Mouse (Mus musculus): ENCODE measurements around the gene Dact2. TPM values are rescaled to one million over a fixed set of nuclear protein-coding genes. Genes with fewer than 3 reads are reported as not detected.

Dact2 gene
- total and polyA plus RNA-seq, 2 experiments from 2014 or later = 2.8 to 19.4 TPM

DNA sequence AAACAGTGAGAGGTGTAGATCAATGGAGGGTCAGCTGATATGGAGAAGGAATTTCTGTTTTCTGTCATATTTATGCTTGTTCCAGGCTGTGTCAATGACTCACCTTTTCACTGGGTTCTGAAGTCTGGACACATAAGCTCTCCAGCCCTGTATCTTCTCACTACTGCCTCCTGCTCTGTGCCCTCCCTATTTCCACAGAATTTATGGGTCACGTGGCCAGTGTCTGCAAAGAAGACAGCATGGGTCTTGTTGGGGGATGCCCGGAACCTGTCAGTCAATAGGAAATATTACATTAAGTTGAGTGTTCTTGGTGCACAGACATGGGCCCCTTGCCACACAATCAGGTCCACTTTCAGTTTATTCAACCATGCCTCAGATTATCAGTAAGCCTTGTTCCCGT lies 1.1 kb upstream of the Dact2 start:
- DNase-seq (ENCODE audit: low spot score) (no peak), ATAC-seq (ENCODE audit: low FRiP score) (no peak)
- Histone ChIP-seq H3K9ac (replicated peaks; ENCODE audit: low read length, poor library complexity, severe bottlenecking) (no peak overlapping the region), H3K4me1 (ENCODE audit: insufficient read depth, low read length) (no peaks in the 10 kb centered on the region; the same call in 1 of the 2 replicates), H3K27ac (ENCODE audit: low read depth, low read length) (no peak overlapping the region), H3K36me3 (ENCODE audit: insufficient read depth, low read length) (no peaks in the 10 kb centered on the region), H3K4me2 (ENCODE audit: low read depth, low read length, poor library complexity, severe bottlenecking) (no peak overlapping the region), H3K27me3 (ENCODE audit: insufficient read depth, low read length) (peaks cover 16% of the 10 kb centered on the region), H3K4me3 (ENCODE audit: low read depth, low read length) (no peak overlapping the region), H3K9me3 (ENCODE audit: low read length) (no peaks in the 10 kb centered on the region)
- no peak for TF ChIP-seq CTCF (IDR thresholded peaks at IDR 0.05)
- WGBS = 82% methylated on average over 3 of the region's 3 CpGs

DNA sequence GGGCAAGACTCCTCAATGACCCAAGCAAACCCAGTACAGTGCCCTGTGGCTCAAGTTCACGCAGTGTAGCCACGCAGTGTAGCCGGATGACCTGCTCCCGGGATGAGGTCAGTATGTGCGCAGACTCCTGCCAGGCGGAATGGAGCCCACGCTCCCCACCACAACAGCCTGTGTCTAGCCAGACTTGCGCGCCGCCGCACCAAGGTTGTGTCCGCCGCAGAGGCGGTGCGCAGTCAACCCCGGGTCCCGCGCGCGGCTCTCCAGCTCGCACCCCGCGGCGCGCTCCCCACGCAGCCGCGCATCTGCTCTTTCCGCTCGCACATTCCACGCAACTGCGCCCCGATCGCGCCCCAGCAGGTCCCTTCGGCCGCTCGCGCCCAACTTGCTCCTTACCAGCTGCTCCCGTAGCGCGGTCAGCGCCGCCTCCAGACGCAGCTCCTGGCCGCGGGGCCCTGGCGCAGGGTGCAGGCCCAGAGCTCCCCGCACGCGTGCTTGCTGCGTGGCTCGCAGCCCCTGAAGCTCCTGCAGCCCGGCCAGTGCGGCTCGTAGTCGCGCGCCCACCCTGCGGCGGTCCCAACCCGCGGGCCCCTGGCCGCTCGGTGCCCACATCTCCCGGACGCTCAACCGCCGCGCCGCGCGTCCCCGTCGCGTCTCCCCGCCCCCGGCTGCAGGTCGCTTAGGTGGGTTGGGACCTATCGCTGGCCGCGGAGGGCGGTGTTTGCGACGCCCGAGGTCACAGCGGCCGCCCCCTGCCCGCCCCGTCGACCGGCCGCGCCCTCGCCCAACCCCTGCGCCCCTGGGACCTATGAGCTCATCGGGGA lies 773 bp downstream of the Dact2 start:
- Histone ChIP-seq H3K9me3 (ENCODE audit: low read length) (no peaks in the 10 kb centered on the region), H3K4me2 (ENCODE audit: low read depth, low read length, poor library complexity, severe bottlenecking) (peak overlapping the region; percentile 93), H3K27me3 (ENCODE audit: insufficient read depth, low read length) (peaks cover 16% of the 10 kb centered on the region), H3K9ac (replicated peaks; ENCODE audit: low read length, poor library complexity, severe bottlenecking) (peak overlapping the region; percentile 83), H3K27ac (ENCODE audit: low read depth, low read length) (peak overlapping the region; percentile 63), H3K4me1 (ENCODE audit: insufficient read depth, low read length) (no peaks in the 10 kb centered on the region; the same call in 1 of the 2 replicates), H3K36me3 (ENCODE audit: insufficient read depth, low read length) (no peaks in the 10 kb centered on the region), H3K4me3 (ENCODE audit: low read depth, low read length) (peak overlapping the region; percentile 79)
- peak; percentile 73 for ATAC-seq (ENCODE audit: low FRiP score)
- no peak for TF ChIP-seq CTCF (IDR thresholded peaks at IDR 0.05)
- WGBS = under 1% methylated on average over 97 of the region's 97 CpGs
- peak; percentile 52 for DNase-seq (ENCODE audit: low spot score)

DNA sequence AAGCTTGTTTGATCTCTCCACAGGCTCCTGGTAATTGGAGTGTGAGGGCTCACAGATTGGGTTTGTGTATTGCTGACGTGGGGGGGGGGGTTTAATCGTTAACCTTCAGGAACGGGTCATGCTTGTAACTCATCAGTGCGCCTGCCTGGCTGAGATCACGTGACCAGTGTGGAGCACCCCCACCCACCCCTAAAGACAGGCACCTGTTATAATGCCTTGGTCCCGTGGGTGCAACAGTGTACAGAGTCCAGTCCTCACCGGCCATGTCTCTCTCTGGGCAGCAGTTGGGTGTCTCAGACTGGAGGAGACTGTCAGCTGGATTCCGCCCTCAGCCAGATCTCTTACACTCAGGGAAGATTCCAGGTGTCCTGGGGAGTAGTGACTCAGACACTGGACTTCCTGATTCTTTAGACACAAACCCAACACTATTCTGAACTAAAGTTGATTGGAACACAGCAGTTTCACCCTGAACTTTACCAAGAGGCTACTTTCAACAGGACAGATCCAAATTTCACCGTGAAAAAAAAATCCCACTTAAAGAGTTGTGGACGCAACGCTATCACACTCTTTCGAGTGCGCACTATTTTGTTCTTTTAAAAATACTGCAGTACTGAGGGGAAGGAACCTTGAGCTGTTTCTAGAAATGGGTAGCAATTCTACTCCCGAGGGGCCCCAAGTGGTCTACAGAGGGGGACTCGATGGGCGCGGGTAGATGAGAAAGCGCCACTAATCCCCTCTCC lies 1.6 kb downstream of the Dact2 start:
- ATAC-seq (ENCODE audit: low FRiP score) (no peak), DNase-seq (ENCODE audit: low spot score) (no peak)
- peak overlapping the region; percentile 93 for H3K4me2 ChIP-seq (ENCODE audit: low read depth, low read length, poor library complexity, severe bottlenecking)
- no peak for TF ChIP-seq CTCF (IDR thresholded peaks at IDR 0.05)
- H3K9me3 ChIP-seq (ENCODE audit: low read length) = no peaks in the 10 kb centered on the region
- no peak overlapping the region for H3K27ac ChIP-seq (ENCODE audit: low read depth, low read length)
- H3K9ac ChIP-seq (replicated peaks; ENCODE audit: low read length, poor library complexity, severe bottlenecking) = peak overlapping the region; percentile 83
- 3% methylated on average over 18 of the region's 18 CpGs for WGBS
- no peaks in the 10 kb centered on the region; the same call in 1 of the 2 replicates for H3K4me1 ChIP-seq (ENCODE audit: insufficient read depth, low read length)
- H3K4me3 ChIP-seq (ENCODE audit: low read depth, low read length) = peak overlapping the region; percentile 79
- 0 out of 2 replicates have a peak, but pooled peaks cover 4% of the 10 kb centered on the region for H3K36me3 ChIP-seq (ENCODE audit: insufficient read depth, low read length)
- H3K27me3 ChIP-seq (ENCODE audit: insufficient read depth, low read length) = peaks cover 16% of the 10 kb centered on the region

DNA sequence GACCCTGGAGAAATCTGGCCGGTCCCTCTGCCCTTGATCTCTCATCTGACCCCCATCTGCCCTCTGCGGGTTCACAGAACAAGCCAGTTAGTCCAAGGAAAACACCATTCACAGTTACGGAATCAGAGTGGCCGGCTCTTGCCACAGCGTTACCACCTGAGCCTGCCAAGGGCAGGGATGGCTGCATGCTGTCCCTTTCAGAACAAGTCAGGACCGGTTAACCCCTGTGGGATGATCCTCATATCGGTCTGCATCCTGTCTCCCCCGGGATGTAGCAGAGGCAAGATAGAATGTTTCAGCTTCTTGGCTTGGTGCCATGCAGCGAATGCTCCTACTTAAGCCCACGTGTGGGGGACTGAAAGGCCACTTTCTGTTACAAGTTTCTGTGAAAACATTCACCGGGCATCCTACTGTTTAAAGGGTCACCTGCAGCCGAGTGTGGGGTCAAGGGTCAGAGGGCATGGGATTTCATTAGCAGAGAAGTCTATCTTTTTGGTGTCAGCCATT lies 2.8 kb downstream of the Dact2 start:
- Histone ChIP-seq H3K4me1 (ENCODE audit: insufficient read depth, low read length) (no peaks in the 10 kb centered on the region; the same call in 1 of the 2 replicates), H3K27me3 (ENCODE audit: insufficient read depth, low read length) (peaks cover 16% of the 10 kb centered on the region), H3K4me3 (ENCODE audit: low read depth, low read length) (no peak overlapping the region), H3K27ac (ENCODE audit: low read depth, low read length) (no peak overlapping the region), H3K4me2 (ENCODE audit: low read depth, low read length, poor library complexity, severe bottlenecking) (peak overlapping the region; percentile 93; the same call in 1 of the 2 replicates), H3K9me3 (ENCODE audit: low read length) (no peaks in the 10 kb centered on the region), H3K36me3 (ENCODE audit: insufficient read depth, low read length) (0 out of 2 replicates have a peak, but pooled peaks cover 11% of the 10 kb centered on the region), H3K9ac (replicated peaks; ENCODE audit: low read length, poor library complexity, severe bottlenecking) (0 out of 2 replicates have a peak overlapping the region, but pooled peaks have one; percentile 8)
- no peak for ATAC-seq (ENCODE audit: low FRiP score)
- peak; percentile 54 for DNase-seq (ENCODE audit: low spot score)
- no peak for TF ChIP-seq CTCF (IDR thresholded peaks at IDR 0.05)
- 15% methylated on average over 12 of the region's 12 CpGs for WGBS

DNA sequence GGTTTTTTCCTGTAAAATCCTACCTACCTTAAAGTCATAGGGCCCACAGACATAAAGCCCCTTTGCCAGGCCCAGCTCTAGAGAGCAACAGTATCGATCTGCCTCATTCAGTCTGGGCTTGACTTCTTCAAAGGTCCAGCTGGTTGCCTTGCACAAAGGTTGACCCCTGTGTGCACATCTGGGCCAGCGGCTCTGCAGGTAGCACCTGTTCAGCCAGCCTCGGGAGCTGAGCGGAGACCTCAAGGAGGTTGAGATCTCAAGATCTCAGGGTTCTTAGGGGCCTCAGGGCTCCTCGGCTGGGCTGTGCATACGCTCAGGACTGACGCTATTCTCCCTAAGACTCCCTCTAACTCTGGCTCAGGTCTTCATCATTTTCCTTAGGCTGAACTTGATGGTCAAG lies 3.9 kb downstream of the Dact2 start:
- no peaks in the 10 kb centered on the region; the same call in 1 of the 2 replicates for H3K4me1 ChIP-seq (ENCODE audit: insufficient read depth, low read length)
- no peak for ATAC-seq (ENCODE audit: low FRiP score)
- H3K9me3 ChIP-seq (ENCODE audit: low read length) = no peaks in the 10 kb centered on the region
- WGBS = 95% methylated on average over 7 of the region's 7 CpGs
- 0 out of 2 replicates have a peak, but pooled peaks cover 12% of the 10 kb centered on the region for H3K36me3 ChIP-seq (ENCODE audit: insufficient read depth, low read length)
- no peak overlapping the region for H3K4me3 ChIP-seq (ENCODE audit: low read depth, low read length)
- TF ChIP-seq CTCF (IDR thresholded peaks at IDR 0.05) = no peak
- H3K27me3 ChIP-seq (ENCODE audit: insufficient read depth, low read length) = peaks cover 16% of the 10 kb centered on the region
- no peak overlapping the region for H3K27ac ChIP-seq (ENCODE audit: low read depth, low read length)
- H3K9ac ChIP-seq (replicated peaks; ENCODE audit: low read length, poor library complexity, severe bottlenecking) = no peak overlapping the region
- no peak overlapping the region for H3K4me2 ChIP-seq (ENCODE audit: low read depth, low read length, poor library complexity, severe bottlenecking)
- DNase-seq (ENCODE audit: low spot score) = no peak

All from midbrain, postnatal 0 days (tissue).